Mouse (Mus musculus): ENCODE measurements around the gene Slc25a18. TPM values are rescaled to one million over a fixed set of nuclear protein-coding genes. Genes with fewer than 3 reads are reported as not detected.

Slc25a18 gene
- not detected in 2 replicates for polyA plus RNA-seq (2011; ENCODE audit: insufficient read depth, insufficient read length, low read depth, missing spikeins)

- H3K36me3 ChIP-seq (ENCODE audit: control insufficient read depth, insufficient read depth, low read length, poor library complexity, severe bottlenecking): no peaks in the 10 kb centered on the region
- H3K27me3 ChIP-seq (ENCODE audit: control insufficient read depth, insufficient read depth, low read length, poor library complexity, severe bottlenecking): no peaks in the 10 kb centered on the region
- no peaks in the 10 kb centered on the region for H3K9me3 ChIP-seq (replicated peaks; ENCODE audit: control insufficient read depth, insufficient read depth, low read length, poor library complexity, severe bottlenecking)
- H3K4me1 ChIP-seq (ENCODE audit: control insufficient read depth, insufficient read depth, low read length): no peaks in the 10 kb centered on the region
- H3K9ac ChIP-seq (ENCODE audit: low read depth, poor library complexity, severe bottlenecking): no peak within 1 kb of the TSS
- no peak for TF ChIP-seq CTCF (IDR thresholded peaks at IDR 0.05; ENCODE audit: low read depth, low read length)
- TF ChIP-seq EP300 (IDR thresholded peaks at IDR 0.05; ENCODE audit: insufficient read depth, low read depth, low read length): no peak
- TF ChIP-seq POLR2A (IDR thresholded peaks at IDR 0.05; ENCODE audit: insufficient read depth, low read length): no peak
- no peak within 1 kb of the TSS for H3K27ac ChIP-seq (ENCODE audit: insufficient read depth, low read length)
- H3K4me3 ChIP-seq (ENCODE audit: low read depth, low read length): no peak within 1 kb of the TSS
These were observed at the start of gene Slc25a18 for GRCm38 (mm10) chr6:120773149-120773628. Gene Slc25a18, plus strand, starts transcription at chr6:120773578.

GRCm38 (mm10) chr6:120725986-120726385 is 47.4 kb upstream of the Slc25a18 start:
- Histone ChIP-seq H3K27ac (ENCODE audit: insufficient read depth, low read length) (no peak overlapping the region), H3K27me3 (ENCODE audit: control insufficient read depth, insufficient read depth, low read length, poor library complexity, severe bottlenecking) (no peaks in the 10 kb centered on the region), H3K4me1 (ENCODE audit: control insufficient read depth, insufficient read depth, low read length) (no peaks in the 10 kb centered on the region), H3K9ac (ENCODE audit: low read depth, poor library complexity, severe bottlenecking) (no peak overlapping the region), H3K4me3 (ENCODE audit: low read depth, low read length) (no peak overlapping the region), H3K36me3 (ENCODE audit: control insufficient read depth, insufficient read depth, low read length, poor library complexity, severe bottlenecking) (peaks cover 3% of the 10 kb centered on the region), H3K9me3 (replicated peaks; ENCODE audit: control insufficient read depth, insufficient read depth, low read length, poor library complexity, severe bottlenecking) (no peaks in the 10 kb centered on the region)
- TF ChIP-seq POLR2A (IDR thresholded peaks at IDR 0.05; ENCODE audit: insufficient read depth, low read length) (no peak), CTCF (IDR thresholded peaks at IDR 0.05; ENCODE audit: low read depth, low read length) (no peak), EP300 (IDR thresholded peaks at IDR 0.05; ENCODE audit: insufficient read depth, low read depth, low read length) (no peak)

GRCm38 (mm10) chr6:120736011-120736410 is 37.4 kb upstream of the Slc25a18 start:
- Histone ChIP-seq H3K4me1 (ENCODE audit: control insufficient read depth, insufficient read depth, low read length) (no peaks in the 10 kb centered on the region), H3K9me3 (replicated peaks; ENCODE audit: control insufficient read depth, insufficient read depth, low read length, poor library complexity, severe bottlenecking) (no peaks in the 10 kb centered on the region), H3K9ac (ENCODE audit: low read depth, poor library complexity, severe bottlenecking) (no peak overlapping the region), H3K36me3 (ENCODE audit: control insufficient read depth, insufficient read depth, low read length, poor library complexity, severe bottlenecking) (peaks cover 23% of the 10 kb centered on the region), H3K4me3 (ENCODE audit: low read depth, low read length) (no peak overlapping the region), H3K27me3 (ENCODE audit: control insufficient read depth, insufficient read depth, low read length, poor library complexity, severe bottlenecking) (no peaks in the 10 kb centered on the region), H3K27ac (ENCODE audit: insufficient read depth, low read length) (no peak overlapping the region)
- no peak for TF ChIP-seq EP300 (IDR thresholded peaks at IDR 0.05; ENCODE audit: insufficient read depth, low read depth, low read length)
- no peak for TF ChIP-seq POLR2A (IDR thresholded peaks at IDR 0.05; ENCODE audit: insufficient read depth, low read length)
- TF ChIP-seq CTCF (IDR thresholded peaks at IDR 0.05; ENCODE audit: low read depth, low read length): no peak

GRCm38 (mm10) chr6:120736566-120736965 is 36.8 kb upstream of the Slc25a18 start:
- TF ChIP-seq POLR2A (IDR thresholded peaks at IDR 0.05; ENCODE audit: insufficient read depth, low read length): no peak
- TF ChIP-seq CTCF (IDR thresholded peaks at IDR 0.05; ENCODE audit: low read depth, low read length): no peak
- TF ChIP-seq EP300 (IDR thresholded peaks at IDR 0.05; ENCODE audit: insufficient read depth, low read depth, low read length): no peak
- Histone ChIP-seq H3K9me3 (replicated peaks; ENCODE audit: control insufficient read depth, insufficient read depth, low read length, poor library complexity, severe bottlenecking) (no peaks in the 10 kb centered on the region), H3K4me1 (ENCODE audit: control insufficient read depth, insufficient read depth, low read length) (no peaks in the 10 kb centered on the region), H3K27me3 (ENCODE audit: control insufficient read depth, insufficient read depth, low read length, poor library complexity, severe bottlenecking) (no peaks in the 10 kb centered on the region), H3K27ac (ENCODE audit: insufficient read depth, low read length) (no peak overlapping the region), H3K36me3 (ENCODE audit: control insufficient read depth, insufficient read depth, low read length, poor library complexity, severe bottlenecking) (peaks cover 23% of the 10 kb centered on the region), H3K4me3 (ENCODE audit: low read depth, low read length) (no peak overlapping the region), H3K9ac (ENCODE audit: low read depth, poor library complexity, severe bottlenecking) (no peak overlapping the region)

- H3K36me3 ChIP-seq (ENCODE audit: control insufficient read depth, insufficient read depth, low read length, poor library complexity, severe bottlenecking): peaks cover 12% of the 10 kb centered on the region
- no peaks in the 10 kb centered on the region for H3K9me3 ChIP-seq (replicated peaks; ENCODE audit: control insufficient read depth, insufficient read depth, low read length, poor library complexity, severe bottlenecking)
- no peak overlapping the region for H3K4me3 ChIP-seq (ENCODE audit: low read depth, low read length)
- H3K4me1 ChIP-seq (ENCODE audit: control insufficient read depth, insufficient read depth, low read length): no peaks in the 10 kb centered on the region
- H3K9ac ChIP-seq (ENCODE audit: low read depth, poor library complexity, severe bottlenecking): no peak overlapping the region
- TF ChIP-seq EP300 (IDR thresholded peaks at IDR 0.05; ENCODE audit: insufficient read depth, low read depth, low read length) (no peak), POLR2A (IDR thresholded peaks at IDR 0.05; ENCODE audit: insufficient read depth, low read length) (no peak), CTCF (IDR thresholded peaks at IDR 0.05; ENCODE audit: low read depth, low read length) (no peak)
- H3K27ac ChIP-seq (ENCODE audit: insufficient read depth, low read length): 0 out of 2 replicates have a peak overlapping the region, but pooled peaks have one; percentile 19
- no peaks in the 10 kb centered on the region for H3K27me3 ChIP-seq (ENCODE audit: control insufficient read depth, insufficient read depth, low read length, poor library complexity, severe bottlenecking)
These were observed 30.2 kb upstream of the Slc25a18 start for GRCm38 (mm10) chr6:120743130-120743529.

- TF ChIP-seq EP300 (IDR thresholded peaks at IDR 0.05; ENCODE audit: insufficient read depth, low read depth, low read length) (no peak), CTCF (IDR thresholded peaks at IDR 0.05; ENCODE audit: low read depth, low read length) (no peak), POLR2A (IDR thresholded peaks at IDR 0.05; ENCODE audit: insufficient read depth, low read length) (no peak)
- peaks cover 5% of the 10 kb centered on the region for H3K36me3 ChIP-seq (ENCODE audit: control insufficient read depth, insufficient read depth, low read length, poor library complexity, severe bottlenecking)
These were observed 29.1 kb upstream of the Slc25a18 start for GRCm38 (mm10) chr6:120744266-120744665.

More at GRCm38 (mm10) chr6:120744266-120744665, 29.1 kb upstream of the Slc25a18 start:
- Histone ChIP-seq H3K27me3 (ENCODE audit: control insufficient read depth, insufficient read depth, low read length, poor library complexity, severe bottlenecking) (no peaks in the 10 kb centered on the region), H3K27ac (ENCODE audit: insufficient read depth, low read length) (no peak overlapping the region), H3K9ac (ENCODE audit: low read depth, poor library complexity, severe bottlenecking) (no peak overlapping the region), H3K4me1 (ENCODE audit: control insufficient read depth, insufficient read depth, low read length) (no peaks in the 10 kb centered on the region), H3K4me3 (ENCODE audit: low read depth, low read length) (no peak overlapping the region), H3K9me3 (replicated peaks; ENCODE audit: control insufficient read depth, insufficient read depth, low read length, poor library complexity, severe bottlenecking) (no peaks in the 10 kb centered on the region)

Data from ES-Bruce4 (cell line).